Comparison of ENCODE assay signal across 34 mouse cellular contexts in genomic region chr2:121370921-121371320, GRCm38 (mm10). TPM values are rescaled to one million over a fixed set of nuclear protein-coding genes. Genes with fewer than 3 reads are reported as not detected.
"Had no signal": no experiment of that assay in that cellular context is flagged by ENCODE, and none has a peak within 500 bp of the region (broad histone marks: within the 10 kb centered on the region; RNA-seq: fewer than 3 reads in every experiment).

No protein-coding gene starts in this region.

- DNase-seq: heart, postnatal 10 days; heart, postnatal 14 days; heart, postnatal 36 days; heart, postnatal 4 days; kidney, adult 11 months; kidney, adult 18-20 months; kidney, adult 2 months; kidney, adult 8-10 months; kidney, adult 9 months; kidney, postnatal 10 days; kidney, postnatal 14 days; kidney, postnatal 25 days; kidney, postnatal 36 days; kidney, postnatal 4 days; layer of hippocampus, adult 9-11 months; layer of hippocampus, postnatal 36 days had no signal

RNA-seq across cellular contexts. Expression of gene Strc, which starts 16.0 kb away (rescaled TPM):
- polyA plus RNA-seq: heart, embryonic 10.5 days; heart, embryonic 12.5 days; heart, embryonic 13.5 days; heart, embryonic 14.5 days; heart, embryonic 15.5 days; heart, embryonic 16.5 days; heart, postnatal 0 days; hindbrain, embryonic 10.5 days; hindbrain, embryonic 11.5 days; hindbrain, embryonic 12.5 days; hindbrain, embryonic 13.5 days; hindbrain, embryonic 14.5 days; intestine, embryonic 14.5 days; intestine, embryonic 15.5 days; kidney, adult 2 months; kidney, embryonic 14.5 days; kidney, embryonic 15.5 days; kidney, embryonic 16.5 days; kidney, postnatal 0 days had no signal
